Mouse (Mus musculus) heart, postnatal 10 days (tissue): Measurements from ENCODE around the gene Ankmy2. TPM values are rescaled to one million over a fixed set of nuclear protein-coding genes. Genes with fewer than 3 reads are reported as not detected.
A peak's percentile ranks its signal among the peaks of the same experiment; 100 is the strongest.

ENCODE experiments used
- DNase-seq, 2 experiments: peaks; one replicate each; pipeline ENCODE4 v3.0.0; 2021
- intact Hi-C: fragments of 180-260 bp; cut with DNase I; formaldehyde crosslinking; loops from one replicate; pipeline ENCODE4 v1.15.1; 2025
- total RNA-seq, 2 experiments: library from RNA; stranded (reverse); gene quantifications; 2 replicates each; pipeline ENCODE4 v1.2.3; 2021

The Ankmy2 gene
- total RNA-seq, 2 experiments from 2014 or later = 19.7 to 23.8 TPM

GRCm38 (mm10) chr12:36224392-36224791 lies 67.5 kb downstream of the Ankmy2 start:
- DNase-seq = peak; percentile 21 to 24
- intact Hi-C loops = no loop called here

DNA sequence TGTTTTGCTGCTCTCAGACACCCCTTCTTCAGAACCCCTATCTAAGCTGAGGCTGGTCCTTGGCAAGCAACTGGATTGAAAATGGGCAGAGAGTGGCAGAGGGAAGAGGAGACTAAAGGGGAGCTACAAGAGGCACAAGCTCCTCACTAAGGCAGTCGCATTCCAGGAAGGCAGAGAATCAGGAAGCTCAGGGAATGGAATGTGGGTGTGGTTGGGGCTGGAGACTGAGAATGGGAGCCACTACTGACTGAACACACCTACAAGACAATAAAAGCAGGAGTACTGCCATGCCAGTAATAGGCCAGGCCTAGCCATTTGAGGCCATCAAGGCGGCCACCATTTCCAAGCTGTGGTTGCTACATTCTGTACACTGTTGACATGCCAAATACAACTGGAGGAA lies 74.5 kb downstream of the Ankmy2 start:
- intact Hi-C loops = no loop called here
- DNase-seq = no peak

DNA sequence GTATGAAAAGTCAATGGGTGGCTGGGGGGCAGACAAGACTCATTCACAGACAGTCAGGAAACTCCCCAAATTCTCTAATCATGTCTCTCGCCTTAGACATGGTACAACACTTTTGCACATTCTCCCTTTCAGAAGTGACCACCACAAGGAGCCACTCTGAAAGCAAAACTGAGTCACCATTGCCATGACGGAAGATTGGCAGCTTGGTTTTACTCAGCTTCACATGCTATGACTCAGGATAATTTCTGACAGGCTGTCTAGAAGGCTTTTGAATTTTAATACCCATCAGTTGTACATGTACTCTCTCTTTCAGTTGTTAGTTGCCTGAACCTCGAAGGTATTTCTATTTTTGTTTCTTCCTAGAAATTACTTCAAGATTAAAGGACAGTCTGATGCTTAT lies 84.3 kb downstream of the Ankmy2 start:
- intact Hi-C loops = no loop called here

More for the DNA sequence above, 84.3 kb downstream of the Ankmy2 start:
- no peak for DNase-seq

Other genes with a start within 250 kb of the Ankmy2 start
- gene Agr3, start 231.5 kb upstream of the Ankmy2 start, total RNA-seq = not detected
- not detected for gene Agr2, start 164.2 kb upstream of the Ankmy2 start, total RNA-seq
- 10 to 100 TPM; 83.1 to 96.5 TPM for gene Tspan13, start 114.6 kb upstream of the Ankmy2 start, total RNA-seq
- 100 to 1,000 TPM; 137 to 153 TPM for gene Bzw2, start 966 bp downstream of the Ankmy2 start, total RNA-seq
- not detected for gene Lrrc72, start 96.3 kb downstream of the Ankmy2 start, total RNA-seq
- under 1 TPM; 0.27 to 0.34 TPM for gene Sostdc1, start 157.0 kb downstream of the Ankmy2 start, total RNA-seq
- gene Ispd, start 224.3 kb downstream of the Ankmy2 start, total RNA-seq = 1 to 10 TPM; 7.6 to 8.7 TPM
- gene D630036H23Rik, start 225.1 kb downstream of the Ankmy2 start, total RNA-seq = 1 to 10 TPM in 1 of 2 experiments, under 1 TPM in 1; 0.84 to 1.3 TPM